Mouse (Mus musculus) adipocyte (in vitro differentiated cells): Measurements from ENCODE around the gene Pfkfb3.
A peak's percentile ranks its signal among the peaks of the same experiment; 100 is the strongest.

Experiments
- DNase-seq: peaks from one replicate; pipeline ENCODE4 v3.0.0-alpha.2; 2016; ENCODE audit warnings: low spot score

Gene Pfkfb3

GRCm38 (mm10) chr2:11501301-11502254 is 52.3 kb downstream of the Pfkfb3 start:
- DNase-seq: peak; percentile 83

- peak; percentile 33 for DNase-seq
Measured at GRCm38 (mm10) chr2:11500666-11501065, 53.2 kb downstream of the Pfkfb3 start.

DNA sequence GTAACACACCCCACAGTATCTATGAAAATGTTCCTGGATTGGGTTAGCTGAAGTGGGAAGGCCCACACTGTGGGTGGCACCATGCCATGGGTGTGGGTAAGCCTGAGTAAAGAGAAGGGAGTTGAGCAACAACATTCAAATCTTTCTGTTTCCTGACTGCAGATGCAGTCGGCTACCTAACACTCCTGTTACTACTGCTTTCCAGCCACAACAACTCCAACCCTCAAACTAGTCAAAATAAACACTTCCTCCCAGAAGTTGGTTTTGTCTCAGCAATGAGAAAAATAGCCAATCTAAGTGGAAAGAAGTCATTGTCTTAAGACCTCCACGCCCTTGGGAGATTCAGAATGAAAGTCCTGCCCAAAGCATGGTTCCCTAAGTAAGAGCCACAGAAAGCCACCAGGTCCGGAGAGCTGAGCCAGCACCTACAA is 57.3 kb downstream of the Pfkfb3 start:
- peak; percentile 38 for DNase-seq

GRCm38 (mm10) chr2:11494841-11495255 is 59.0 kb downstream of the Pfkfb3 start:
- DNase-seq: peak; percentile 67

- DNase-seq: no peak
Measured at GRCm38 (mm10) chr2:11492855-11493254, 61.0 kb downstream of the Pfkfb3 start.

GRCm38 (mm10) chr2:11491471-11491870 is 62.4 kb downstream of the Pfkfb3 start:
- no peak for DNase-seq

DNA sequence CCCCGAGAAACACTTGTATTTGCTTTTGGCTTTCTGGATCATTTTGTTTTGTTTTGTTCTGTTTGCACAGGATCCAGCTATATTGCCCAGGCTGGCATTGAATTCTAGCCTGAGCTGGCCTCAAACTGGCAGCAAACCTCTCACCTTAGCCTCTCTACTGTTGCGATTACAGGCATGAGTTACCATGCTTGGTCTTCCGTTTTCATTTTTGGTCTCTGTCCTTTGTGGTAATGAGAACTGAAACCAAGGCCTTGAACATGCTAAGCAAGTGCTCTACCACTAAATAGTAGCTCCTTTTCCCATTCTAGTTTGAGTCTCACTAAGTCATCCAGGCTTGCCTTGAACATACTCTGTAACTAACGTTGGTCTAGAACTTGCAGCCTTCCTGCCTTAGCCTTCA is 63.3 kb downstream of the Pfkfb3 start:
- DNase-seq: no peak

- no peak for DNase-seq
Measured at GRCm38 (mm10) chr2:11483226-11483625, 70.7 kb downstream of the Pfkfb3 start.

GRCm38 (mm10) chr2:11482364-11482763 is 71.5 kb downstream of the Pfkfb3 start:
- no peak for DNase-seq

DNA sequence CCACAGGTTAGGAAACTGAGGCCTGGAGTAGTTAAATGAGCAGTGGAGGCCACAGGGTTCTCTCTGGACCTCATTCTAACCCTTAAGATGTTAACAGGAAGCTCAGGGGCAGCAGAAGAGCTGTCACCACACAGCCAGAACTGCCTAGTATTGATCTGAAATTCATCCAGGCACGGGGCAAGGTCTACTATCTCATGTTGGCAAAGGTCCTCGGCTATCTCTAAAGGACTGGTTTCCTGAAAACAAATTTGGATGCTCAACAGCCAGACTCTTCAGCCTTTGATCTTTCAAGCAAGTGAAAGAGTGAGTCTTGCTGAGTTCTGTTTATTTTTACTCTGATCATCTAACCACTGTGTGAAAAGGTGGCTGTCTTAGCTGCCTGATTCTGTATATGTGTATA is 74.9 kb downstream of the Pfkfb3 start:
- DNase-seq: no peak

DNA sequence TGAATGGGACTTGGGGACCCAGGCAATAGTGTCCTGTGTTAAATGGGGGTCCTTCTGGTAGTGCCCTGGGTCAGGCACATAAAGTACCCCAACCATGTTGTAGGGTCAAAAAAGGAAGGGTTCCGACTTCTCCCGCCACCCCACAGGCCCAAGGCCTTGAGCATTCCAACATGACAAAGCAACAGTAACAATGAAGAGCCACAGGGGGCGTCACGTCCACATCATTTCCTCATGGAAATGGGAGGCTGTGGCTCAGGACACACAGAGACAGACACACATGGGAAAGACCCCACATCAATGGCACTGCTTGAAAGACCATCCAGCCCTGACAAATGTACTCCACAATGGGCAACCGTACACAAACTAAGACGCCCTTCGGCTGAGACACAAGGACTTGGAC is 78.6 kb downstream of the Pfkfb3 start:
- DNase-seq: no peak

GRCm38 (mm10) chr2:11464661-11465099 is 89.2 kb downstream of the Pfkfb3 start:
- DNase-seq: peak; percentile 89

DNA sequence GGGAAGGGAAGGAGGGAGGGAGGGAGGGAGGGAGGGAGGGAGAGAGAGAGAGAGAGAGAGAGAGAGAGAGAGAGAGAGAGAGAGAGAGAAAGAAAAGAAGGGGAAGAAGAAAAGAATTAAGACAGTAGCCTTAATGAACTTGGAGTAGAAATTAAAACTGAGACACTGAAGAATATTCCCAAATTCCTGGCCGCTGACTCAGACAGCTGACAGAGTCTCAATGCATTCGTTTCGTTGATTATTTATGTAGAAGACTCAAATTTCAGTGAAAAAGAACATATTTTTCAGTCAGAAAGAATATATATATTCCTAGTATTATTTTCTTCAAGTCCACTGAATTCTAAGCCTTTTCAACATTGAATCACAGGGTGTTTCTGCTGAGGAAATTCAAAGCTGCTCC is 92.9 kb downstream of the Pfkfb3 start:
- DNase-seq: no peak

DNA sequence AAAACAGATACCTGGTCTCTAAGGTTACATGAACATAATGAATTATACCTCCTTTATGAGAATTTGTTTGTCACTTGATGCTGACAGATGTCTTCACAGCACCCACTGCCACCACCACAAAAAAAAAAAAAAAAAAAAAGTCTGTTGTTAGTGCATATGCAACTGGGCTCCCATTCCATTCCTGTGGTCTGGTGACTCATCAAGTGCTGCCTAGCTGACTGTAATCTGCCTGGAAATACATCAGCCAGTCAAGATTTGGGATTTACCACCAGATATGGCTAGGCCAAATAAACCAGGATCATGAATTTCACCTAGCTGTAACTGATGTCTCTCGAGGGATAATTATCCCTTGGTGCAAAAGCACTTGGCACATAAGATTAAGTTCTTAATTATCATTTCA is 95.4 kb downstream of the Pfkfb3 start:
- no peak for DNase-seq

DNA sequence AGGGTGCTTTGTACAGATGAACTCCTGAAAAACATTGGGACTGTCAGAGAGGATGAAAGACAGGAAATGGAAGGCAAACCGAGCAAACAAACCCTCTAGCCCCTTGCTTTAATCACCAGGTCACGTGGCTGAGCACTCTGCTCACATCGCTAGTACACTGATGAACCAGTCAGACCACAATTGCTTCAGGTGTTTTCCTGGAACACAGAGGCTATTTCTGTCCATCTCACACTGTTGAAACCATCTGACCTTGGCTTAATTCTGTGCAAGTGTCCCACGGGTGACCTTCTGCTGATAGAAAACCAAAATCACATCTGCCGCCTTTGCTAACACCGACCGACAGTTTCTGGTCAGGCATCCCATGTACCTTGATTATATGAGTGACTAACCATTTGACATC is 96.0 kb downstream of the Pfkfb3 start:
- DNase-seq: no peak

GRCm38 (mm10) chr2:11448711-11449110 is 105.2 kb downstream of the Pfkfb3 start:
- DNase-seq: peak; percentile 67

- no peak for DNase-seq
Measured at GRCm38 (mm10) chr2:11447865-11448264, 106.0 kb downstream of the Pfkfb3 start.

DNA sequence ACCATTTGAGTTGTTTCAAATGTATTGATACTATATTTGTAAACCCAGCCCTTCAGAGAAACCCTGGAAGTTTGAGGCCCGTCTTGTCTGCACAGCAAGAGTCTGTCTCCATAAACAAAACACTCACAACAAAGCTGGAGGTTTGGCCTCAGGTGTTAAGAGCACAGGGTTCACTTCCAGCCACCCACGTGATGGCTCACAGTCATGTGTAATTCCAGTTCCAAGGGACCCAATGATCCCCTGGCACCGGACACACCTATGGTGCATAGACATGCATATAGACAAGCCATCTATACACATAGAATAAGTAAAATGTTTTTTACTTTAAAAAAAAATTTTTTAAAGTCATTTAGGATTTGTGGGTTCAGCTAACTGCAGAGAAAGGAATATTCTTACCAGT is 108.2 kb downstream of the Pfkfb3 start:
- no peak for DNase-seq

- no peak for DNase-seq
Measured at GRCm38 (mm10) chr2:11441864-11442263, 112.0 kb downstream of the Pfkfb3 start.

DNA sequence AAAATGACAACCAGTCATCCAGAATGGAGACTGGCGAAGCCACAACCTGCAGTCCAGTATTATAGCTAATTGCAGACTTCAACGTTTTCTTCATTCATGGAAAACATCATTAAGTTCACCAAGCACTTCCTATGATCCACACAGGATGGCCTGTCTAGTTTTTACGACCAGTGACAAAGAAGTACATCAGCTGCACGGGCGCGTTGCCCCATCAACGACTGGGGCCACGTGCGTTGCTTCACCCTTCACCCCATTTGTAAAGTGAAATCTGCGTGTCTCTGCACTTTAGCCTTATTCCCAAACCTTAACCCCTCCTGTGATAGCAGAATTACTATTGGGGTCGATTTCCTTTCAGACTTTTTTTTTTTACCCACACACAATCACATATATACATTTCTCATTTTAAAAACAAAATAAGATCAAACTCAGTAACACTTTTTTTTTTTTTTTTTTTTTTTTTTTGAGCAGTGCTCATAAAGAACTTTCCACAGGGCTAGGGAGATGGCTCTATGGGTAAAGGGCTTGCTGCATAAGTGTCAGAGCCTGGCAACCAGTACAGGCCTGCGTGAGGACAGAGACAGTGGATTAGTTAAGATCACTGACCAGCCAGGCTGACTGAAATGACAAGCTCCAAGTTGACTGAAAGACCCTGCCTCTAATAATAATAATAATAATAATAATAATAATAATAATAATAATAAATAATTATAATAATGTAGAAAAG is 115.5 kb downstream of the Pfkfb3 start:
- peak; percentile 62 for DNase-seq

- no peak for DNase-seq
Measured at GRCm38 (mm10) chr2:11436353-11436752, 117.5 kb downstream of the Pfkfb3 start.

DNA sequence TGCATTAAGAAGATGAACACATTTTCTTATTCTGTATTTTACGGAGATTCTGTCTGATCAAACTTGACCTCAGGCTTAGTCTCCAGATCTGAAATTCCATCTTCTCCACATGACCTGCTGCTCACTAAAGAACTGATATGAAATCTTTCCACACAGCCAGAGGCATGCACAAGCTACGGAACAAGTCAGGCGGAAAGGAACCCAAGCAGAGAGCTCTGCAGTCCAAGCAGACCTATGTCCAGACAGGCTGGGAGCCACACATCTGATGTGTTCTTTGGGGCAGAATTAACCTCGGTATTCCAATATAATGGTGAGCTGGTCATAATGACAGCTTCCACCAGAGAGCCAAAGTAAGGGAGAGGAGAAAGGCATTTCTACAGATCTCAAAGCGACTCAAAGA is 120.5 kb downstream of the Pfkfb3 start:
- no peak for DNase-seq

DNA sequence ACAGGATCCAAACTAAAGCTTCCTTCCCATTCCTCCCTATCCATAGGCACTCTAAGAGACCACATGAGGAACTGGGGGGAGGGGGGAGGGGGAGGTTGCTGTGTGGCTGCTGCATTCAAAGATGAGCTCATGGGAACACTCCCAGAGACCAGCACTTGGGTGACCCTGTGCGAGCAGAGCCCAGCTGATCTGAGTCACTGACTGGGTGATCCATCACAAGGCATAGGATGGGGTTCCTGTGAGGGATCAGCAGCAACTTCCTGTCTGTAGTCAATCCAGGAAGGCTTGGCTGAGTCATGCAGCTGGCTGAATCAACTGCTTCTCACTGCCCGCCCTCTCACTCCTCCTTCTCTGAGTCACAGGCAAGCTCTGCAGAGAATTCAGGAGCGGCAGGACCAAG is 124.3 kb downstream of the Pfkfb3 start:
- peak; percentile 90 for DNase-seq
